Mouse (Mus musculus) embryonic facial prominence, embryonic 12.5 days (tissue): Measurements from ENCODE around the gene Tma16. TPM values are rescaled to one million over a fixed set of nuclear protein-coding genes. Genes with fewer than 3 reads are reported as not detected.

Experiments
- polyA plus RNA-seq: library from polyadenylated mRNA; unstranded; fragments of >200 nt; fragmentation: Nextera tagmentation; extraction: Ambion mirVana; gene quantifications from 2 replicates; pipeline ENCODE4 v1.2.1, GENCODE M21; 2016

Tma16 gene
- polyA plus RNA-seq, 1 experiment from 2014 or later, result 17.5 TPM

Other genes with a start within 250 kb of the Tma16 start
- not detected in 2 replicates for gene Tktl2, start 25.2 kb upstream of the Tma16 start, polyA plus RNA-seq
- gene Npy5r, start 201.6 kb upstream of the Tma16 start, polyA plus RNA-seq, result 0.18 TPM in 1 of 2 replicates, not detected in the other
- gene Npy1r, start 210.7 kb upstream of the Tma16 start, polyA plus RNA-seq, result 1.7 and 2.4 TPM in 2 replicates